Mouse (Mus musculus): Measurements from ENCODE around the gene Vmn1r1.

DNA sequence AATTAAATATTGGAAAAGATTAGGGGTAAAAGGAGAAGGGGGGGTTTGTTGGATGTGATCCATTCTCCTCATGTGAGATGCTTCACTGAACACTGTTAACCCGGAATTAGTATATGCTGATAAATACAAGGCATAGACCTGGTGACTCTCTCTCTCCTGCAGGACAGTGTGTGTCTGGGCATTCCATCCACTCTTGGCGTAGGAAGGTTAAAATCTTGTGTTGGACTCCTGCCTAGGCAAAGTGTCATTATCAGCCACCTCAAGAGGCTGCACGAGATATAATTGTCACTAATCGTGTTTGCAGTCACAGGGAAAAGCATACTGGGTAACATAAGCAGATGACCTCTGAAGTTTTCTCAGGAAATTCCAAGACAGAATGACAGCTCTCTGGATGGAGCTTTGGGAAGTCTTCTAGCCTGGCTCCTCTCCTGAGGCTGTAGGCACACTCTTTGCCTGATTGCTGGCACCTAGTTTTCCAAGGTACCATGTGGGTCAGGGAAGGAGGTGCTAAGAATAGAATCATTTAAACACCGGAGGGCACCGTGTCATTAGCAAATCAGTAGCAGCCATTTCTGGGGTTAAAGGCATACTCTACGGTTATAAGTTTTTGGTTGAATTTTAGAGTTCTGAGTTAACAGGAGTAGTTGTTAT is 15.3 kb downstream of the Vmn1r1 start:
- TF ChIP-seq POLR2A (IDR thresholded peaks at IDR 0.05; ENCODE audit: low read depth, low read length) (no peak), JUND (conservative IDR thresholded peaks at IDR 0.05; ENCODE audit: low read depth, low read length) (no peak), ZC3H11A (IDR thresholded peaks at IDR 0.05; ENCODE audit: low read depth, low read length) (no peak), RCOR1 (conservative IDR thresholded peaks at IDR 0.05; ENCODE audit: low read depth, low read length) (no peak), GABPA (IDR thresholded peaks at IDR 0.05; ENCODE audit: insufficient replicate concordance, low read depth, low read length) (no peak)

All from CH12.LX (cell line).